Mouse (Mus musculus): ENCODE results near the gene Hibadh. TPM values are rescaled to one million over a fixed set of nuclear protein-coding genes. Genes with fewer than 3 reads are reported as not detected.

The Hibadh gene
- polyA plus RNA-seq, 1 experiment from 2014 or later, result 91.5 TPM

Other genes with a start within 250 kb of the Hibadh start
- gene Tax1bp1, start 73.3 kb upstream of the Hibadh start, polyA plus RNA-seq (2015; fragmentation: Nextera tagmentation; extraction: Ambion mirVana), result 146 and 163 TPM in 2 replicates

Data from embryonic facial prominence, embryonic 15.5 days (tissue).